Mouse (Mus musculus) neutrophil, adult 5-6 weeks (primary cell): ENCODE measurements around the gene Cobl. TPM values are rescaled to one million over a fixed set of nuclear protein-coding genes. Genes with fewer than 3 reads are reported as not detected.

Source experiments
- ATAC-seq: fragments of 151-379, 151-347 bp; 2 replicates; pipeline ENCODE4 v1.8.0; 2017; ENCODE audit warnings: mild to moderate bottlenecking, moderate TSS enrichment; ENCODE audit not compliant: insufficient number of reproducible peaks, poor library complexity, low FRiP score, severe bottlenecking; ENCODE audit errors: extremely low read depth
- total RNA-seq: library from RNA; stranded (forward); fragments of 200-1000 nt; gene quantifications from 2 replicates; pipeline ENCODE4 v1.2.3, GENCODE M21; 2017

Cobl gene
- total RNA-seq, 1 experiment from 2014 or later = 0.12 TPM

DNA sequence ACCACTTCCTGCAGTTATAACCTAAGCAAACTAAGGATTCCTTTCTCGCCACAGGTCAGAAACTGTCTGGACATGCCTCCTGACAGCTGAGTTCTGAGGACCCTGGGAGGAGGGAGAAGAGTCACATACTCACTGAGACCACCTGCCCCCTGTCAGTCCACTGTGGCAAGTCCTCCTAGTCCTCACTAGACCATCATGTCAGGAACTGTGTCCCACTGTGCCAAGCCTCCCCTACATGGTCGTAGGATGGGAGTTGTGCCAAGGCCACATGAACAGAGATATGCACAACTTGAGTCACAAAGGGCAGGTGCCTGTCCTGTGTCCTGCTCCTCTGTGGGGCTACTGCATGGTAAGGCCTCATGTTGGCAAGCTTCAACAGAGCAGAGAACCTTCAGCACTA, 6.4 kb downstream of the Cobl start:
- ATAC-seq = no peak

DNA sequence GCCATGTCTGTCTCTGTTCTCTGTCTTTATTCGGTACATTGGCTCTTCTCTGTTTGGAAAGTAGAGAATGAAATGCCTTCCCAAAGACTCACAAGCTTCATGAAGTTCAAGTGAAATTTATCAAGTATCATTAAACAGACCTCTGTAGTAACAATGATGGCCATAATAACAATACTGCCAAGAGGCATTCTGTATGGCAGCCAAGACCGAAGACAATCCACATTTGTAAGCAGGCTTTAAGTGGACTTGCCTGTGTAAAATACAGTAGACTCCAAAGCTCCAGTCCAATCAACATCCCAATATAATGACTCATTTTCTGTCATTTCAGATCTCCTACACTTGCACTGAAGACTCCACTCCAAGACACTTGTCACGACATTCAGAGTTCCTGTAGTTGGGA, 16.7 kb downstream of the Cobl start:
- ATAC-seq = no peak

DNA sequence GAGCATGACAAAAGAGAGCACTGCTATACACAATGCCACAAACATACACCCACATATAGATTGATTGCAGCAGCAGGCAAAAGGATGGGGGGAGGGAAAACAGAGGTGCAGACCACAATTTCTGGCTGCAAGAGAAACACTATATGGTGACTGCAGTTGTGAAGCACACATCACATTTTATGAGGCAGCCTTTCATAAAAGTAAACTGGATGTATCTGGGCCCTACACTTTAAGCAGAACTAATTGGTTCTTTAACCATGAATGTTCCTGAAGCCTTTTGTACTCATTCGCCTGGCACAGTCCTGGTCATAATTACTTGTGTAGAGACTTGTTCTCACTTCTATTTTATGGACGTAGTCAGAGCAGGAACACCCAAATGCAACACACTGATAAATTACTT, 19.5 kb downstream of the Cobl start:
- ATAC-seq = no peak

DNA sequence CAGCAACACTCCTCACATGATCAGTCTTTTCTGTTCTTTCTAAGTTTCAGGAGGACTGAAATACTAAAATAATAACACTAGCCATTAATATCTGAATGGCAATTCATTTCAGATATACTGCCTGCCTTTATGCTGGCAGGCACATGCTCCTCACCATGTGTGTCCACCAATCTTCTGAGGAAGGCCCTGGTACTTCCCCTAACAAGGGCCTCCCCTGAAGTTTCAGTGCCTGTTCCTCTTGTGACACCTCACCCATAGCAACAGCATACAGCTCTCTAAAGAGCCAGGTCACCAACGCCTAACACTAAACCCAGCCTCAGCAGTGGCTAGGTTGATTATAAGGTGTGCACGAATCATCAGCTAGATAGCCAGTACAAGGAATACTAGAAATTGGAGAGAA, 20.5 kb downstream of the Cobl start:
- ATAC-seq = no peak

DNA sequence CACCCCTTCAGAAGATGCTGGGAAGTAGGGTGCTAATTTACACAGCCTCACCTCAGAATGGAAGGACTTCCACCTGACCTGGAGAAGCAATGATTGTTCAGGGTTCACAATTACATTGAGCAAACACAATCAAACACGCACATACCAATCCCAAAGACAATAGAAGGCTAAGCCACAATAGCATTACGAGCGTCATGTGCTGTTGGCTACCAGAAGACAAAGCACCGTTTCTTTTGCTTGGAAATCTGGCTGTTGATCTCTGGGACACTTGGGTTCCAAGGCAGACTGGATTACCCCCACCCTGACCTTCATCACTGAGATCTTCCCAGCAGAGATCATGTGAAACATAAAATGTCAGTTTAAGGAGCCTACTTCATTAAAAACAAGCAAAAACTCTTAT, 21.1 kb downstream of the Cobl start:
- no peak for ATAC-seq

DNA sequence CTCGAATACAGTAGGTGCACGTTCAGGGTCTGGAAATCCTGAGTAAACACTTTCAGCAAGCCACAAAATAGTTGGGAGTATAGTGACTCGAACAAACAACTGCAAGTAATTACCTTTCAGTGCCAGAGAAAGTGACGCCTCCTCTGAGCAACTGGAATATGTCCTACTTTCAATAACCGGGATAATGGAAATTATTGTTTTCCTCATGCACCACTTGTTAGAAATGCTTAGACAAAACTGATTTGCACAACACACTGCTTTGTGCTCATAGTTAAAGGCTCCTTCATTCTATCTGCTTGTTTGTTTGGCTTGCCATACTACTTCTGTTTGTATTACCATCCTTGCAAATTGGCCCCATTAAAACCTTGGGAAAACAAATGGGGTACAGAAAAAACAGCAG, 21.6 kb downstream of the Cobl start:
- ATAC-seq = no peak

DNA sequence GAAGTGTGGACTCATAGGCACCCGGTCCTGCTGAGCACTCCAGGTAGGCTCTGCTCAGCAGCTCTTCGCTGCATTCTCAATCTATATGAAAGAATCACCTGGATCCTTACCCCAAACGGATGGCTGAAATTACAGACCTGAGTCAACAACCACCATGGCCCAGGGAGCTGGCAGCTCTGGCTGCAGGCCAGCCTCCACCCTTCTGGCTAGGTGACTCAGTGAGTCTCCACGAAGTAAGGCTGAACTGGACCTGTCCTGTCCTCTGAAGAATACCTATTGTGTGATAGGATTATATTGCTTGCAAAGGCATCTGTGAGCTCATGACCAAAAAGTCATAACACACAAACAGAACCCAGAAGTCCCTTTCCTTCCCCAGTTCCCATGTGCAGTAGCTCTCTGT, 22.5 kb downstream of the Cobl start:
- ATAC-seq = no peak

DNA sequence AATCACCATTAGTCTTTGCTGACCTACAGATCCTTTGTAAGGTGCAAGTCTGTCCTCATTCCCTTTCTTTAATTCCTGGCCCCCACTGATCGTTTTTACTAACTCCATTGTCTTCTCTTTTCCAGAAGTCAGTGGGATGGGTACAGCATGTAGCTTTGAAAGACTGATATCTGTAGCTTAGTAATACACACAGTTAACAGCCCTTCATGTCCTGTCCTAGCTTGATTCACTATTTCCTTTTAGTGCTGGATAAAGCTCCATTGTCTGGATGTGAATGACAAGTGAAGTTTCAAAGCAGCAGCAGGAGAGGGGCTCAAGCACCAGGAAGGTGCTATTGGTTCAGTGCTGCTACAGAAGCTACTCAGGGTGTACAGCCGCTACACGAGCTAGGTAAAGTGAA, 28.9 kb downstream of the Cobl start:
- ATAC-seq = no peak

DNA sequence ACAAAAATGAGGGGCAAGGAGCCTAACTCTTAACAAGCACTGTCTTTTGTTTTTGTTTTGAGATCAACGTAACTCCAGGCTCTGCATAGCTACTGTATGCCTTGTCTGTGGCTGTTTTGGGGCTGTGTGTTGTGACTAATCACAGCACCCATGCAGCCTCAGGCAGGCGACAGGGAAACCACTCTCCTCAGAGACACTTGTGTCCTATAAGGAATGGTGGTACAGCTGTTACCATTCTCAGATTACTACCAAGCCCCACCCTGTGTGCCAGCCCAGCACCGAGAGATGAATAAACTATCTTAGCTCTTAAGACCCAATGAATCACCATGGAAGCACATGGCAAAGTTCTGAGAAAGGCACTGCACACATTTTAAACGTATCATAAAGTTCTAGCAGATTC, 29.7 kb downstream of the Cobl start:
- ATAC-seq = no peak

DNA sequence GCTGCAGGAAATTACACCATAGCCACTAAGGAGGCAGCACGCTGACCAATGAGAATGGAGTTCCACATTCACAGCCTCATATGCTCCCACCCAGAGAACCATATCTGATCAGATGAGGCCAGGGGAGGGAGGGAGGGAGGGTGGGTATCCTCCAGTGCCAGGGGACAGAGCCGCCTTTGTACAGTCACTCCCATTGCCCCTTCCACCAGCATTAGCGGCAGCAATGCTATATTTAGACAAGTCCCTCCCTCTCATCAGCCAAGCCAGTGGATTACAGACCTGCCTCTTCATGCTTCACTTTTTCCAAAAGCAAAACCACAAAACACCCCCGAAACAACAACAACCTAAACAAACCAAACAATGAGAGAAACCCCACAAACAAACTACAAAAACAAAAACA, 30.2 kb downstream of the Cobl start:
- no peak for ATAC-seq

DNA sequence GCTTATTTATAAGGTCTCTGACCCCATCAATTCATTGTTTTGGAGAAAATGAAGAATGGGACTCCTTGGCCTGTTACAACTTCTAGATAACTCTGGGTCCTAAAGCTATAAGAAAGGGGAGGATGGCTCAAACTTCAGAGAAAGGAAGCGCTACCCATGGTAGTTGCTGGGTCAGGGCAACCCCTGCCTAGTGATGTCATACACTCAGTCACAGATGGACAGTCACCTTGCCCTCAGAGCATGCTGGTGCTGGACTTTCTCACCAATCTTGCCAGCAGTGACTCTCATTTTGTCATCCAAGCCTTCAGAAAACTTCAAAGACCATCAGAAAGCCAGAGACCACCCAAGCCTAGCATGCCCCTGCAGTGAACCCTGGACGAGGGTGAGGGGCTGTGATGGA, 32.8 kb downstream of the Cobl start:
- no peak for ATAC-seq

DNA sequence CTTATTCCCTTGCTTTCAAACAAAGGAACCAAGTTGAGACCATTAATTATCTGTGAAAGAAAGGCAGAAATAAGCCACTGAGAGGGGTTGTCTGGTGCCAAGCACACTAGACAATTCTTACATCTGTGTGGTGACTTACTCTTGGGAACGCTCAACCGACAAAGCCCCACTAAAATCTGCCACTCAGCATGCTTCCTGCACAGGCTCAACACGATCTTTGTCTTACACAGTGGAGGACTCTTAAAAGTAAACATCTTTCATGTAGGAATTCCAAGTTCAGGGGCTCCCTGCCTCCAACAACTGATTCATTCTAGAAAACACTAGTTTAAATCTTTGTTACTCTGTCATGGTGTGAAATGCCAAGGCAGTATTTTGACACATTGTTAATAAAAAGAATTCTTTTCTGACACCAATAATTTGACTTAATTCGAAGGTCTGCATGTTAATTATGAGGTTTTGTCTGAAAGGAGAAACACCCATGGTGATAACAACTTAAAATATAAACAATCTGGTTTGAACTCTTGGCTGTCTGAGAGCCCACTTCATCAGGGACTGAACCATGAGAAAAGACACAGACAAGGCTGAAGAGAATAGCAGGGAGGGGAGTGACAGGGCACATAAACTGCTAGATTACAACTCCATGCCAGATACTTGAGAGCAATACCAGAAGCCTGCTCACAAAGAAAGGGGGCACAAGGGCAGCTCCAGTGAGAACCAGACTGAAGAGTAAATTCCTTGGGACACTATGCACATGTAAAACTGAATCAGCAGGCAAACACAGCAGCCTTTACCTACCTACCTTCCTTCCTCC, 34.3 kb downstream of the Cobl start:
- no peak for ATAC-seq

DNA sequence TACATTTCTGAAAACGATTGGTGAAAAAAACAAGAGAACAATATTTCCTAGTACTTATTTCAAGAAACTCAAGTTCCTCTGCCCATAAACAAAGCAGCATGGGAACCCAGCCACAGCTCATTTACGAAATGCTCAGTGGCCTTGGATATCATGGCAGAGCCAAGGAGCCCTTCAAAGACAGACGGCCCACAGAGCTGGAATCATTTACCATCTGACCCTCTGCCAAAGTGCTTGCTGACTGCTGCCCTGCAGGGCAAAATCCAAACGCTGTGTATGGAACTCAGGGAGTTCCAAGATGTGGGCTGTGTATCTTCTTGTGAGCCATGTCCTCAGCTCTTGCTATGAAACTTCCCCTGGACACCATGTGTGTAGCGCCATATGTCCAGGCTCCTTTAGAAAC, 38.0 kb downstream of the Cobl start:
- ATAC-seq = no peak

DNA sequence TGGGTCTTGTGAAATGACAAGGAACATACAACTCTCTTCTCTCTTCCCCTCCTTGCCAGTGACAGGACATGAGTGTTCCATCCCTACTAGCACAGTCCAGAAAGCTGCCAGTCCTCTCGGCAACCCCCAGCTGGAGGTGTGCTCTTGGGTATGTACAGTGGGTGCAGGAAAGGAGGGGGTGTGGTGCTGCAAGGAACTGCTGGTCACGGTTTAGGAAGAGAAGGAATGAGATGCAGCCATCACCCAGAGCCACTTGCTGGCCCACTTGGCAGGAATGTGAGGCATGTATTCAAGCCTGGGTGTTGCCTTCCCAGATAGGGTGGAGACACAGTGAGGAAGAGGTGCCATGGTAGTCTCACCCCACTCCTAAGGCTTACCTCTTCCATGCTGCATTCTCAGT, 40.6 kb downstream of the Cobl start:
- ATAC-seq = no peak

DNA sequence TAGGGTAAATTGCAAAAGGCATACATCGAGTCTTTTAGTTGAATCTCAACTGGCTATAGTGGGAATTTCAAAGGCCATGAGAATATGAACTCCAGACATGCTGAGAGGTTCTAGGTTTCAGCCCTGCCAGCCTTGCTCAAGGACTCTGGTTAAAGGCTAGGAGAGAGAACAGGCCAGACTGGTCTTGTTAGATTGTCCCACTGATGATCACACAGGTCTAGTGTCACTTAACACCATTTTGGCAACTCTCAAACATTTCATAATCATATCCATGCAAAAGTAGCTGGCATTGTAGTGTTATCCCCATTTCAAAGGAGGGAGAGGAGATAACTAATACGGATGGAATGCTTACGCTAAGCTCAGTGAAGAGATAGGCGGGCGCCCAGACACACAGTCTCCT, 43.6 kb downstream of the Cobl start:
- no peak for ATAC-seq

DNA sequence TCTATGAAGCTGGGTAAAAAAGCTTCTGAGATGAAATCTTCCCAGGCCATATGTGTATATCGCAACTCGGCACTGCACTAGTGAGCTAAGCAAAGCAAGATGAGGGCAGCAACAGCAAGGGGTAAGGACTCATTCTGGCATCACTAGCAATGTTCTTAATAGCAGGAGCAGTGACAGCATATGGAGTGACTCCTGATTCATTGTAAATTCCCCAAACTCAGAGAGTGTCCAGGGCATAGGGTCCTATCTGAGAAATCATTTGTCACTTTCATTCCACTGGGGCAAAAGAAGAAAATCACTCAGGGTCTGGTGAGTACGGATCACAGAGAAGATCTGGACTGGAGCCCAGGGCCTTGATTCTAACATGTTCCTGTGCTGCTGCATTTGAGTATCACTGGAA, 44.6 kb downstream of the Cobl start:
- ATAC-seq = no peak

DNA sequence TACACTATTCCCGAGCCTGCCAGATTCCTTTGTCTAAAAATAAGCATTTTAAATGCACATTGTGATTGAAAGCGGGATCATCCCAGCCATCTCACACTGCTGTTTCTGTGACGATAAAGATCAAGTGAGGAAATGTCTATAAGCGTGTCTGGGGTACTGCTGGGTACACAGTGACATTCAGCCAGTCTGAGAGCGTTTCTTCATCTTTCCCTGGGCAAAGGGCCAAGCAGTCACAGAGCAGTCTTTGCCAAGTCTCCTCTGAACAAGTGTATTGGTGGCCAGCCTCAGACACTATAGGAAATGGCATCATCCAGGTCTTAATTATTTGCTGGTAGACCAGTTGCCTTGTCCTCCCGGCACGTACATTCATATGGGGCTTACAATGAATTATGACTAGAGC, 47.9 kb downstream of the Cobl start:
- no peak for ATAC-seq

DNA sequence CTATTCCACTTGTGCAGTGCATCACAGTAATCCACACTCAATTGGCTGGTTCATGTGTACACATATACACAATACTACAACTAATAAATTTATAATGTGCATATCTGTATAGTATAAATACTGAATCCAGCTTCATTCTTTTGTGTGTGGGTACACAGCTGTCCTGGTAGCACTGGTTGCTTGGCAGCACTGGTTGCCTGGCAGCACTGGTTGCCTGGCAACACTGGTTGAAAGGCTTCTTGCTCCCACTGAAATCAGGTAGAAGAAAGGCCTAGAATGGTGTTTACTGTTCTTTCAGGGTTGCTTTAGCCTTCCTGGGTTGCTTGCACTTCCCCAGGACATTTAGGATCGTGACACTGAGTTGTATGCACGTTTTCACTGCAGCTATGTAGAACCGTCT, 49.4 kb downstream of the Cobl start:
- ATAC-seq = no peak

DNA sequence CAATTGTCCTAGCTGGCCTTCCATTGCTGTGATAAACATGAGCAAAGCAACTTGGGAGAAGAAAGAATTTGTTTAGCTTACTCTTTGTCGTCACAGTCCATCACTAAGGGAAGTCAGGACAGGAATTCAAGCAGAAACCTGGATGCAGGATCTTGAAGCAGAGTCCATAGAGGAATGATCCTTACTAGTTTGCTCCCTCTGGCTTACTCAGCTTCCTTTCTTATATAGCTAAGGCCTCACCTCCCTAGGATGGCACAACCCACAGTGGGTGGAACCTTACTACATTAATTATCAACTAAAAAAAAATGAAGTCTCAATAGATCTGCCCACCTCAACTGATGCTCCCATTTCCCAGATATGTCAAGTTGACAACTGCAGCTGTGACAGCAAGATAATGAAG, 52.8 kb downstream of the Cobl start:
- no peak for ATAC-seq

DNA sequence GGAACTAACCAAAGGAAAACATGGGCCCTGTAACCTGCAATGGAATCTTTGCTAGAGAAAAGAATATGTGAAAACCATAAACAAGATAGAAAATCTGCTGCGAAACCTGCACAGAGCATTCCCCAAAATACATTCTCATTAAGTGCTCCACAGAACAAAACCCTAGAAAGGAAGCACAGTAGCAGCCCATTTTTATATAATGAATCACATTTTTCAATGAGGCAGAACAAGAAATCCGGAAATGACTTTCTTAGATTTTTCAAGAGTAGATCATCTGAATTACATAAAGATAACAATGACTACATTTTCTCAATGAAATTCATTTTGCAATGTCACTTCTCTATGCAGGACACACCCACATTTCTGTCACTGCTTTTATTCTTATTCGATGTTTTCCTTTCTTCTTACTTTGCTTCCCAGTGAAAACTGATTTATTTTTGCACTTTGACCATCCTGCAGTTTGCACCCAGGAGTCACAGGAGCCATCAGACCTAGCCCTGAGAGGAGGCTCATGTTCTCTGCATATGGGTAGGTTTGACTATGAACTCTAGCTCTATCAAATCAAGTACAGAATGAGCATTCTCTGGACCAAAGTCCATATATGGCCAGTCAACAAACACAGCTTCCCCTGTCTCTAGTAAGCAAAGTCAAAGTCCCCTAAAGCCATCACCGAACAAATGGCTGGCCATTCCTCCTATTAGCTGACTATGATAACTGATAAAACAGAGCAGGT, 53.5 kb downstream of the Cobl start:
- no peak for ATAC-seq

DNA sequence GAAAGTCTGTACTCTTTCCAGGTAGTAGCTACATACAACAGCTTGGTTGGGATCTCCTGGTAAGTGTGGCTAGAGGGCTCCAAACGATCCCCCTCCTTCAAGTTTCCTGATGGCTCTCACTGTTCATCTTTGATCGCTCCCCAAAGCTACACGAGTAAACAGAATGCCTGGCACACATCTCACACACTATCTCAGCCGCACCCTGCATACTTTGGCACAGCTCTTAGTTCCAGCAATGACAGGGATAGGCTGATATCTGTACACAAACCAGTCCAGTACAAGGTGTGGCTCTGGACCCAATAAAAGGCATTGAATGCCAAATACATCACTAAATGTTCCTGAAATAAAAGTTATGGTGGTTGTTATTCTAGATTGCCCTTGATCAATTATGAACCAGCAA, 55.3 kb downstream of the Cobl start:
- no peak for ATAC-seq
